ENCODE assay signal across 8 mouse cellular contexts in the genomic region with DNA sequence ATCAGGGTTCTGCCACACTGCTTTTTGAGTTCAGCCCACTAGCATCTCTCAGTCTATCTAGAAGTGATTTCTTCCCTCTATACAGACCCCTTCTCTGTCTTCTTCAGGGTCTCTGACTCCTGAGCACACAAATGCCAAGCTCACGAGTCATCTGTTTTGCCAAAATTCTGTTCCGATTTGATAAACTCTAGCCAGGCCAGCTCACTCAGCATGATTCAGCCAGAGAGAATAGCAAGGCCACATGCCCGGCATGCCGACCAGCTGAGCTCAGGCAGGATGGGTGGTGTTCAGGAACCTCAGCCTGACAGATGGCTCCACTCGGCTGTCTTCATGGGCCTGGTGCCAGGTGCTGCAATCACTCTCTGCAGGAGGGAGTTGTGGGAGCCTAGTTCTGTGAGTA.
A peak's percentile ranks its signal among the peaks of the same experiment; 100 is the strongest.
DNase-seq lines count a peak whose midpoint lies in the region; ATAC-seq and TF ChIP-seq lines count a peak whose summit lies in the region.
"Had no signal": no experiment of that assay in that cellular context is flagged by ENCODE, and none has a peak within 500 bp of the region (broad histone marks: within the 10 kb centered on the region; RNA-seq: fewer than 3 reads in every experiment).

No protein-coding gene starts in this region.

- WGBS in intestine, postnatal 0 days = 20% methylated on average over 5 of the region's 5 CpGs

- no peak for TF ChIP-seq CTCF in intestine, postnatal 0 days (IDR thresholded peaks at IDR 0.05; ENCODE audit: low read depth)

- peak overlapping the region; percentile 35; the same call in 1 of the 2 replicates for H3K27ac ChIP-seq in intestine, postnatal 0 days (ENCODE audit: low read depth, low read length)

- H3K4me1 ChIP-seq in intestine, postnatal 0 days (replicated peaks; ENCODE audit: control insufficient read depth, insufficient read depth, low read length) = no peaks in the 10 kb centered on the region; the same call in 1 of the 2 replicates

- no peaks in the 10 kb centered on the region for H3K36me3 ChIP-seq in intestine, postnatal 0 days (ENCODE audit: control insufficient read depth, insufficient read depth)

- DNase-seq in adrenal gland, postnatal 25 days = peak; percentile 95
- peak; percentile 26 for DNase-seq in embryo, embryonic 10.5 days (ENCODE audit: low spot score)
- peak; percentile 72 to 88 for DNase-seq in gastrocnemius, postnatal 4 days (ENCODE audit: low spot score in 2 of 2)
- DNase-seq in left cerebral cortex, adult 9 months (ENCODE audit: low spot score in 2 of 2) = peak; percentile 55 to 90
- DNase-seq in neural tube, embryonic 10.5 days (ENCODE audit: extremely low spot score, low spot score) = peak; percentile 24
- DNase-seq in testis, postnatal 10 days (ENCODE audit: low spot score) = peak; percentile 86

- no peaks in the 10 kb centered on the region for H3K9me3 ChIP-seq in intestine, postnatal 0 days (ENCODE audit: control insufficient read depth)

- H3K27me3 ChIP-seq in intestine, postnatal 0 days (replicated peaks; ENCODE audit: control insufficient read depth, insufficient read depth, low read length) = no peaks in the 10 kb centered on the region

- peak; percentile 79 for ATAC-seq in intestine, postnatal 0 days

- H3K9ac ChIP-seq in intestine, postnatal 0 days (ENCODE audit: low read depth, low read length) = no peak overlapping the region

- H3K4me3 ChIP-seq in intestine, postnatal 0 days (ENCODE audit: low read depth, low read length) = no peak overlapping the region
- H3K4me3 ChIP-seq: erythroblast, embryonic 14.5 days had no signal

- no peak overlapping the region for H3K4me2 ChIP-seq in intestine, postnatal 0 days (replicated peaks; ENCODE audit: low read depth)

Comparison
In these comparisons a context has a peak if more than half of its experiments do, and no peak if none do; other contexts are left out.
1. DNase-seq: peak in every context shown above with its lines; median percentile 95 in adrenal gland, postnatal 25 days; 86 in testis, postnatal 10 days; 80 in gastrocnemius, postnatal 4 days; 72 in left cerebral cortex, adult 9 months; 26 in embryo, embryonic 10.5 days; 24 in neural tube, embryonic 10.5 days.